Mouse (Mus musculus): Measurements from ENCODE around the gene Grik2.
"Not testable (repeated sequence)": the region's sequence is repeated elsewhere in the genome, so short reads cannot be mapped to it uniquely, and the experiment has no call there.

Grik2 gene

DNA sequence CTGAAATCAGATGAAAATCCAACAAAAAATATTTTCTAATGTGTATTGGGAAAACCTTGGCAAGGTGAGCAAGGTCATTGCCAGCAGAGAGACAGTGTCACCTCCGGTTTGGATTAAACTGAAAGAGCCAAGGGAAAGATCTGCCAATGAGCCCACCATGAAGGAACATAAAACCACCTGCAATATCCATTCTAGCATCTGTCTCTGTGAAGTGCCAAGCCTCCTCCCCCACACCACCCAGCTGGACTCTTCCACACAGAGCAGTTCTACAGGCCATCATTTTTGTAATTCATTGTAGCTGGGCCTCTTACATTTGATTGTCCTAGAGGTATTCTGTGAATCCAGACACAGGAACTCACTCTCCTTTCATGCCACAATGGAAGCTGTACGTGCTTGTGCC lies 148.7 kb downstream of the Grik2 start:
- DNase-seq, result no peak

DNA sequence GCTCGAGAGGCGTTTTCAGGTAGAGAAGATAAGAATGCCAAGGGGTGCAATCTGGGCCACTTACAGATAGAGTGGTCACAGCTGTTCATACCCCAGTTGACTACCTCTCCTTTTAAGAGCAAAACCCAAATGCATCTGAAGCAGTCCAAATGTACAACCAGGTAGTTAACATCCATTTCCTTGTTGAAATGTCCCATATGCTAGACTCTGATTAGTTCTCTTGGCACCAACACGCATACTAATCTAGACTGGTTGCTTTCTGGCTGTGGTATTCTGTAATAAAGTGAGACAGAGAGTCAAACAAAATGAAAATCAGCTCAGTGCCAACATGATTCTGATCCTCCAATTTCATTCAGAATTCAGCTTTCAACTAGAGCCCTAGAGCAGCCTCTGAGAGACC lies 164.6 kb downstream of the Grik2 start:
- no peak for DNase-seq

DNA sequence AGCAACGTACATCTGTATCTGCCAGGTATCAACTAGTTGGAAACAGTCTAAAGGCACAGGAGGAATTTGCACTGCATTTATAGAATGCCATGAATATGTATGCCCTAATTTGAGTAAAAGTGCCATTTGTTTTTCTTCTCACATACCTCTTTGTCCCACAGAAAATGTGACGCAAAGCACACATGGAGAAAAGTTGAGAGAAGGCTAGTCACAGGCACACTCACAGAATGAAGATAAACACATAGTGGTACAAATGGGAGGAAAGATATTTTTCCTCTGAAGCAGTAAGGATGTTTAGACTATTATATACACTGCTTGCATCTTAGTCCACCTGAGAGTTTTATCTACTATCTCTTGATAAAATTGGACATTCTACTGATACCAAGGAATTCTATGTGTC lies 190.9 kb downstream of the Grik2 start:
- DNase-seq, result no peak

DNA sequence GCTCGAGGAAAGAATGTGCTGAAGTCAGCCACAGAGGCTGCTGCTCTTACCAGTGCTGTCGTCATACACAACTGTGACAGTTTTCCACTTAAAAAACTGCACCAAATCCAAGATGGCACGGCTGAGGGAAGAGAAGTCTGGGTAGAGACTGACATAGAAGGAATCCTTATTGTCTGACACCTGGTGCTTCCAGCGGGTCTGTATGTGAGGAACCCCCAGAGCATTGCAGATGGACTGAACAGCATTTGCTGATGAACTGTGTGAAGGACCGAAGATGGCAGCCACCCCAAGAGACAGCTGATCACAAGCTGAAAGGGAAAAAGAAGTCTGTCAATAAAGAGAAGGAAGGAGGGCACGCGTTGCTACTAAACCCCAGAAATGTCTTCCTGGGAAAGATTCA lies 215.1 kb downstream of the Grik2 start:
- no peak for DNase-seq

DNA sequence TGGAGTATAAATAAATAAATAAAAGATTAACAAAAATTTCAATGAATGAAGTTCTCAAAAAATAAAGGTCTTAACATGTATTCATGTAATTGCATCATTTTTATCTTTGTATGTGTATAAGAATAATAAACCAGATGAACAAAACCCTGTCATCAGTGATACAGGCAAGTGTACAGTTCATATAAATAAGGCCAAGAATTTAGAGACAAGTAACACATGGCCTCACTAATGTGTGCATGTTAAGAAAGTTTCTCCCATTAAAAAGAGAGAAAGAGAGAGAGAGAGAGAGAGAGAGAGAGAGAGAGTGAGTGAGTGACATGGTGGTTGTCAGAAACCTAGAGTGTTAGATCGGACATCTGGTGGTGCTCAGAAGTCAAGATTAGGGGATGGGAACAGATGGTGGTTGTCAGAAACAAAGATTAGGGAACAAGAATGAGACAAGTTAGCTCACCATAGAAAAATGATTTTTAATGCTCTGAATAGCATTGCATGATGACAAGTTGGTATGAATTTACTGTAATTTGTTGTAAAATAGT lies 228.6 kb downstream of the Grik2 start:
- no peak for DNase-seq

DNA sequence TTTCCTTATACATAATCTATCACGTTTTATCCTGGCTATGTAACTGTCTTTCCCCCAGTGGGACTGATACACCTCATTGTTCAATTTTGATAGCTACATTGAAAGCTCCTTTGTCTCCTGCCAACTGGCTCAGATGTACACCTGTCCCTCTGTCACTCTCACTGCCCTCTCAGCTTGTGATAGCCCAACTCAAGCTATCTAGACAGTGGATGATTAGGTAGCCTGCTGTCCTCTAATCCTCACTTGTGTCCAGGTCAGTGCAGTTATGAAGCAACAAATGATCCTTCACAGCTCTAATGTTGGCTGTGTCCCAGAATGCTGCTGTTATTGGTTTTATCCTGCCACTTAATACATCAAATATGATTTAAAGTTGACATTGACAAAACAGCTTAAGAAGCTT lies 246.3 kb downstream of the Grik2 start:
- no peak for DNase-seq

DNA sequence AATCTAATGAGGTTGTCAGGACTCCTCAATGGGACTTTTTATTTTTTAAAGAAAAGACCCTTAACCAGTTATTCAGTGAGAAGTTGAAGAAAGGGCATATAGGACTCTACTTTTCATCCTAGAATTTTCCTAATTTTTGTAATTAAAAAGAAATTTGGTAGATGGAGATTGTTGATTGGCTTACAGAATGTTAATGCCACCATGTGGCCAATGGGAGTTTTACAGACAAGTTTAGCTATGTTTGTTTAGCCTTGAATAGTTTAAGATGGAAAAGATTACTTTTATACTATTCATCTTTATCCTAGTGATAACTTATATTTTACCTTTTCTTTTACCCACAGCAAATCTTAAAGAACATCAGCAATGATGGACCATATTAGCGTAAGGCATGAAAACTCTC lies 268.8 kb downstream of the Grik2 start:
- no peak for DNase-seq

DNA sequence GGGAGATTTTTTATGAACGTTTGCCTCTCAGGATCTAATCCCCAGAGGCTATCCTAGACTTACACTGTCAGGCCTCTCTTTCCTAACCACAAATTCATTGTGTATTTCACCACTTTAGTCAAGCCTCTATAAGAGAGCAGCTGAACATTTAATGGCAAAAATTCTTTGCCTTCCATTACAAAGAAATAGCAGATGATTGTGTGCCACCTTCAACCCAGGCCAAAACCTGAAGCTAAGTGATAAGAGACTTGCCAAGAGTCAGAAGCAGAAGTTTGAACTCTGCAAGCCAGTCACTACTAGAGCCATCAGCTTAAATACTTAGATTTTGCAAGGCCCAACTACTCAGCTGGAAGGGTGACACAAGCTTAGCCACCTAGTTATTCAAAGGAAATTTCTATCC lies 287.9 kb downstream of the Grik2 start:
- DNase-seq, result no peak

DNA sequence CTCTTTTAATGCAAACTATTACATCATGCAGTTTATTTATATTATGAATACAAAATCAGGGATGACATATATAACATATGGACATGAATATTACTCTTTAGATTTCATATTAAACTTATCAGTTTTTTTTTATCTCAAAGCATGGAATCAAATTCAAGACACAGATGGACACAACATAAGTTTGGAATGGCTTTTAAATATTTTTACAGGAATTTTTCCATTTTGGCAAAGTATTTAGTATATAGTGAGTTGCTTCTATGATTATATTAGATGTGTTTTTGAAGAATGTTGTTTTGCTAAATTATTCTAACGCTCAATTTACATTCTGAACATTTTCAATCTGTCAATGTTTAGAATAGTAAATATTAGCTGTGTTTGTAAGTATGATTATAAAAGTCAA lies 291.3 kb downstream of the Grik2 start:
- DNase-seq, result no peak

DNA sequence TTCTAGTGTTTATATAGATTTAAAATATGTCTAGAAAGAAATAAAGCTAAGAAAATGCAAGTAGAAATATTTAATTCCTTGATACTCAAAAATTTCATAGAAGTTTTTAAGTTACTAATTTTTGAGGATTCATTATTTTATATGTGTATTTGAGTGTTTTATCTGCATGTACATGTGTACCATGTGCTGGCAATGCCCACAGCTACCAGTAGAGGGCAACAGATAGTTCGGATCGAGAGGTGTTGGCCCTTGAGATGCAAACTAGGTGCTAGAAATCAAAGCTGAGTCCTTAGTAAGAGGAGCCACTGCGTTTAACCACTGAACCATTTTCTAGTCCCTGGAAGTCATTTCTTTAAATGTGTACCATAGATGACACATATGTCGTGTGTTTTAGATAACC lies 307.1 kb downstream of the Grik2 start:
- DNase-seq, result no peak

DNA sequence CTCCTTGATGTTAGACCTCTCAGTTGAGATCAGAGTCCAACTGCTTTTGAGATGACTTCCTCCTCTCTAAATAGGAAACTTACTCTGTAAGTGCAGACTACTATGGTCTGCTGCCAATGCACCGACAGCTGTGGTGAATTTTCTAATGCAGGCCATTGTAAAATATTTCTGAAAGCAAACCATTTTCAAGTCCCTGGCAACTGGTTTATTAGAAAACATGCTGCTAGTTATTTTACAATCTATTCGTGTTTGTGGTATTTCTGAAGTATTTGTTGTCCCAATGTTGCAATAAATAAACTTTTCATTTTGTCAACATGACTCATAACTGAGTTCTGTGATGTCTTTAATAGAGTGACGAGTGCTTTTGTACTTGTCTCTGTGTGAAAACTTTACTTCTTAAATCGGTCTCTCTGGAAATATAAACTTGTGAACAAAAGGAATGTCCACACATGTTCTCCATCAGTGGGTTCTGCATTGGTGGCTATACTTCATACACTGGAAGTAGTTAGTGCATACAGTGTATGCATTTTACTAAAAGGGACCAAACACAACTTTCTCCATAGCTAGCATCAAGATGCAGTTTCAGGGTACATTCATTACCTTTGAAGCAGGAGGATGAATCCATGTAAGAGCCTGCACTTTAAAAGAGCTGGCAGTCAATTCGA lies 308.3 kb downstream of the Grik2 start:
- DNase-seq, result no peak

DNA sequence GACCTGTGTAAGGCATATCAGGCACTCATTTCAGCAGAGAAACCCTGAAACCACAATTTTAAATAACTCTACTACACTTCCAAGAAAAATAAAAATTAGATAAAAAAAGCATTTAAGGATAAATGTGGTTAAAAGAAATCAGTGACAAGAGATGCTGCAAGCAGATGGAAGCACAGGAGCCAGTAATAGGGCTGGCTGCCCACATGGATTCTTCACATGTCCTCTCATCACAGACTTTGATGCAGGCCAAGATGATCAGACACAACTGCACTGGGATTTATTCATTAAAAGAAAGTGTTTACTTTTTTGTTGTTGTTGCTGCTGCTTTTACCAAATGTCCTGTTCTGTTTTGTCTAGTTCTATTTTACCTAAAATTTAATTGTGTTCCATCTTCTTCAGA lies 315.0 kb downstream of the Grik2 start:
- no peak for DNase-seq

DNA sequence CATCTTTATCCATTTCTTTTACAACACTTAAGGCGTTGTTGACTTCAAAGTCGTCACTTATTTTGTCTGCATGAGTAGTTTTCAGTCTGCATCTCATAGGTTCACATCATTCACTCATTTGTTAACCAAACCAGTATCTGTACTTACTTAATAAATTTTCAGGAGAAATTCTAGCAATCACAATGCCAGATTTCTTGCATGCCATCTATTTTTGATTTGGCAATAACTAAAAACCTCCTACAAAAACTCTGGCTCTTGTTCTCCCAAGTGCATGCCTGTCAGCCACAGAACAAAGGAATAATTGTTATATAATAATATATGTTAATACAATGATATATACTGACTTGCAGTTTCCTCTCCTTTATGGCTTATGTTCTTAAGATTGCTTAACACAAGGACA lies 331.8 kb downstream of the Grik2 start:
- no peak for DNase-seq

DNA sequence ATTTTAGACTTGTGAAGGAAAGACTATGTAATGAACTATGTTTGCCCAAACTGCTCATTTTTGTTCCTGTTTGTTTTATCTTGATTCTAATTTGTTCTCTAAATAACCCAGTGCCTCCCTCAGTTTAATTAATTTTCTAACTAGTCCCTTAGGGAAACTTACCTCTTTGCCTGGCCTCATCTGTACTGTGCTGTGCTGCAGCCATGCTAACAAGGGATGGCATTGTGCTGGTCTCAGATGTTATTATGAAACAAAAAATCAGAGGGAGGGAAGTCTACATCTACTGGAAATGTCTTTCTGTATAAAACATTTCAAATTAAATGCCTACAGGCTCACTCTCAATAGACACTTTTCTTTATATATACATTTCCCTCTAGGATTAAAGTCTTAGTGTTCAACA lies 335.0 kb downstream of the Grik2 start:
- no peak for DNase-seq

DNA sequence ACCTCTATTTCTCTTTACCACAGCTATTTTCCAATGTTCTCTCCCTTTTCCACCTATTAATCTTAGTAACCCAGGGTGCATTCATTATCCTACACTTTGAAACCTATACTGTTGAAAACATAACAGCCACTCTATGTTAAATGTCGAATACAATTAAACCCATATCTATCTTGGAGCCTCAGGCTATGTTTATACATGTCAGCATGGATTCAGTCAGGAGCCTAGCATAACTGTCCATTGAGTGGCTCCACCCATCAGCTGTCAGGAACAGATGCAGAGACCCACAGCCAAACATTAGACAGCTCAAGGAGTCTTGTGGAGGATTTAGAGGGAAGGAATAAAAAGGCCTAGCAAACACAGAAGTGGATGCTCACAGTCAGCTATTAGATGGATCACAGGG lies 347.2 kb downstream of the Grik2 start:
- no peak for DNase-seq

DNA sequence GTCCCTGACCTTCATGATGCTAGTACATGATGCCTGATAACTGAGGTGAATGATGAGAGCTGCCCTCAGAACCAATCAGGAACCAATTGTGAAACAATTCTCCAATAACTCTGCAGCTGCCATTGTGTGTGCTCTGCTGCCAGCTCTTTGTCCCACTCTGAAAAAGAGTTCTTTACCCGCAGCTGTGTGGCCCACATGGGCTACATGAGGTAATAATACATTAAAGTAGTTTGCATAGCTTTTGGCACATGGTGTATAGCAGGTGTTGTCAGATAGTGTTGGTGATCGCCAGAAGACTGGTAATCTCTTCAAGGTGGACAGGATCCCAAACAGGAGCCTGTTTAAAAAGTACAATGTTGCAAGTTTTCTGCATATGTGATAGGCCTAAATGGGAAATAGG lies 351.5 kb downstream of the Grik2 start:
- no peak for DNase-seq

DNA sequence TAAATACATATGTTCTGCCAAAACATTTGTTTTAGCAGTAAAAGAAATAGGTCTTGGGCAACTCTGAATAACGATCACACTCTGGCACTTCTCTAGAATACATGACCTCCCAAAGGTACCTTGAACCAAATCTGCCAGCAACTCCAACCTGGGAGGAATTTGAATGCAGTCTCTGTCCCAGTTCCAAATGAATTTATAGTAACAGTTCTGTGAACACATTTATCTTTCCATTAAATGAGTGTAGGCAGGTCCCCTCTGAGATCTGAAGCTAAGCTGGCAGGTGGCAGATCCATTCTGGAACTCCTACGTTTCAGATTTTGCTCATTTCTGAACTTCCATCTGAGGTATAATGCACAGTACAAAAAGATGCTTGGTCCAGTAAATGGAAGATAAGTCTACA lies 352.3 kb downstream of the Grik2 start:
- no peak for DNase-seq

DNA sequence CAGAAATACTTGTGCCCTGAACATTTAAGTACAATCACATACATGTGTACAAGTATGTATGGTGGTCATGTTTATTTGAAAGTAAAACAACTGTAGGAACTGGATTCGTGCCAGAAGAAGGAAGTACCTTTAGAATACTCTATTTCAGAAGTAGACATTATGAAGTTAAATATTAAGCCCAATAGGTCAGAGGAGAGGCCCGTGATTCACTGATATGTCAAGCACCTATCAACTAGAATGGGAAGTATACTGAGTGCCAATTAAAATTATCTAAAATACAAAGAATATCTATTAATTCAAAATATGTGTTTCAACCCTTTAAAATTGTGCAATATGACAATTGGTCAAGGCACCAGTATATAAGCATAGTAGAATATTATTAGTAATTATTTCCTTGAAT lies 355.7 kb downstream of the Grik2 start:
- DNase-seq, result no peak

DNA sequence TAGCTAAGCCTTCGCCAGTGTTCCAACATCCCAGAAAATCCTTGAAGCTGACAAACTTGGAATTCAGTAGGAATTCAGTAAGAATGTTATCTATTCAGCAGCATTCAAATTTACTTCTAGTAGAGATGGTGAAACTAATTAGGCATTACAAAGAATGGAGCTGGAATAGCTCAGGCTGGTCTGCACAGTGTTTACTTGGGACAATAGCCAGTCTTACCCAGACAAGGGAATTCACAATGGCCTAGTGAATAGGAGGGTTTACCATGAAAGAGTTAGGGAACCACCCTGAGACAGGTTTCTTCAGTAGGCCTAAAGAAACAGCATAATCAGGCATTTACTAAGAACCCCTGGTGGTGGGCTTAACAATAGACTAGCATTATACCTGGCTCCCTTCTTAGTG lies 371.4 kb downstream of the Grik2 start:
- DNase-seq, result not testable (repeated sequence)

DNA sequence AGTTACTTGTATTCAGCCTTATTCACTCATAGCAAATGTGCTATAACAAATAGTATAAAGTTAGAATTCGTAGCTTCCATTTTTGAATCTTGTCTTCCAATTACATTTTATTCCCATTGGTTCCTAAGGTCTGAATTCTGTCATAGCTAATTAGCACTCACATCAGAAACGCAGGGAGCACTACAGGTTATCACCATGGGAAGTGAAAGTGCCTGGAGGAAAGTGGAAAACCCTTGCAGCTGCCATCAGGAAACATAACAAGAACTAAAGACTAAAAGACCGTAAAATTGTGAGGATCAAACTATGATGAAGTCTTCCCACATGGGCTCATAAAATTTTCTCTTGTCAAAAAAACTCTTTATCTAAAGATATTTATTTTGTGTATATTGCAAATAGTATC lies 405.6 kb downstream of the Grik2 start:
- DNase-seq, result no peak

DNA sequence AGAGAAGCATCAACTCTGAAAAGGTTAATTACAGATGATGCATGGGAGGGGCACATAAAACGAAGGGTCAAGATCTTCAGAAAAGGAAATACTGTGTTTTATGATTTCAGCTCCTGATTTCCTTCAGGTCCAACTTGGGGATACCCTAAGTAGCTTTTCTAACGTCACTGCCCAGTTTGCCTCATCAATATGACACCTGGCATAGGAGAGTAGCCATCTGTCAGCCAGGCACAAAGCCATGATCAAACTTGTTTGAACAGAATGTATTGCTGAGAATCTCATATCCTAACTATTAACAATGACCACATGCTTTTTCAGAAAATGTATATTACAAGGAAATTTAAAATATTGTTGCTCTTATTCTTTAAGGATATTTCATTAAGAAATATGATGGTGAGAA lies 406.7 kb downstream of the Grik2 start:
- DNase-seq, result no peak

DNA sequence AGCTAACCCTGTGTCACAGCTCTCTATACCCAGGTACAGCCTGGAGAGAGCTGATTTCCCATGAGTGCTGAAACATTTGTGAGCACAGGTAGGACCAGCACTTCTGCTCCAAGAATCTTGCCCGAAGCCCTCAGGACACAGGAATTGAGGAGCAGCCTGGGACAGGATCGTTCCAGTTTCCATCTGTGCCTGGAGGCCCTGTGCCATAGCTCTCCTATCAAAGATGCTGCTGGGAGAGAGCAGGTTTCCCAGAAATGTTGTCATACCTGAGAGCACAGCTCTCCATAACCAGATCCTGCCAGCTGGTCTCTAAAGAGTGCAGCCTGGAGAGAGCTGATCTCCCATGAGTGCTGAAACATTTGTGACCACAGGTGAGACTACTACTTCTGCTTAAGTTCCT lies 420.0 kb downstream of the Grik2 start:
- DNase-seq, result no peak

DNA sequence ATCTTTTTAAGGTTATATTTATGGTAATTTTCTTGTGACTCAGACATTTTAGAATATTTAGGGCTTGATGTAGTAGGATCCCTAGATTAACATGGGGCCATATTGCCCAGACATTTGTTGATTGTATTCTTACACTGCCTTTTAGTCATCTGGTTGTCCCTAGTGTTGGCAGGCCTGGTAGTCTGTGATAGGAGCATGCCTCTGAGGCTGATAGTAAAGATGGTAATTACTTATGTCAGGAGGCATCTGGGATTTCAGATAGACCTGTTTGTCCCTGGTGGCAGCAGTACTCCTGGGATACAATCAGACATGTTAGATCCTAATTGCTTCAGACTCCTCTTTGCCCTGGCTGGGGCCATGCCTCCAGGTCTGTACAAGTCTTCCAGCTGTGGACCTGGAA lies 423.3 kb downstream of the Grik2 start:
- no peak for DNase-seq

DNA sequence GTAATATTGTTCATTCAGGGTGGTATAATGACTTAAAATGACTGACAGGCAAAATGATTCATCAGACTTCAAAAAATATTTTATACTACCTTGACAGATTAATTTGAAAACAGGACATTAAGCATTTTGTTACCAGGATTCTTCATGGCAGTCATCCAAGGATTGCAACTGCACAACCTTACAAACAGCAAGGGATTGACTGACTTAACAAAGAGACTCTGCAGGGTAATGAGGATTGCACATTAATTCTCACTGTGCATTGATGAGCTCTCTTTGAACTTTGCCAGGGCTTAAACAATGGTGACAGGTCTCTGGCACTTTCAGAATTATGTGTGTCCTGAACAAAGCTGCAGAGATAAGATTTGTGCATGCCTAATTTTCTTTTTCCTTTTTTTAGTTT lies 466.2 kb downstream of the Grik2 start:
- no peak for DNase-seq

DNA sequence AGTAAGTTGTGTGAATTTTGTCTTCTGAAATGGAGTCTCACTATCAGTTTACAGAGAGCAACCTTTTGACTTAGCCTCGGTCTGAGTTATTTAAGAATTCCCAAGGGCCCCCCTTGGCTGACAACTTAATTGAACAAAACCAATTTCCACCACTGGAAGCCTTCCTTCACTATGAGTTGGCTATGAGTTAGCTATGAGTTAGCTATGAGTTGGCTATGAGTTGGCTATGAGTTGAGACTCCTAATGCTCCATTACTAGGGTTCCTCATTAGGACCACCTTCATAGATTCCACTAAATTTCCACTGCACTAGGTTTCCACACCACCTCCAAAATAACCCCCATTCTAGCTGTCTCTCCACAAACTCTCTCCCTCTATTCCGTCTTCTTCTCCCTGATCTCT lies 468.7 kb downstream of the Grik2 start:
- no peak for DNase-seq

All from kidney, adult 18-20 months (tissue).